Mouse (Mus musculus) brain, embryonic 14.5 days (tissue): Measurements from ENCODE around the gene Nle1.

Experiments used
- CTCF ChIP-seq: fragments of 200-500 bp; IDR thresholded peaks from 2 replicates; pipeline ENCODE4 v1.5.1; 2012; ENCODE audit warnings: inconsistent platforms, mild to moderate bottlenecking, moderate library complexity, borderline replicate concordance; ENCODE audit not compliant: insufficient read depth, insufficient read length; ENCODE audit errors: extremely low read depth
- POLR2A ChIP-seq: fragments of 200-500 bp; IDR thresholded peaks from 2 replicates; pipeline ENCODE4 v1.6.1; 2012; ENCODE audit warnings: mild to moderate bottlenecking, inconsistent platforms, borderline replicate concordance; ENCODE audit not compliant: poor library complexity, insufficient read depth, insufficient read length, severe bottlenecking; ENCODE audit errors: extremely low read depth

- no peak for TF ChIP-seq CTCF
- TF ChIP-seq POLR2A, result no peak
Measured at GRCm38 (mm10) chr11:82956925-82957324, 48.7 kb upstream of the Nle1 start.
